Comparison of ENCODE assay signal across 22 mouse cellular contexts in the genomic region with DNA sequence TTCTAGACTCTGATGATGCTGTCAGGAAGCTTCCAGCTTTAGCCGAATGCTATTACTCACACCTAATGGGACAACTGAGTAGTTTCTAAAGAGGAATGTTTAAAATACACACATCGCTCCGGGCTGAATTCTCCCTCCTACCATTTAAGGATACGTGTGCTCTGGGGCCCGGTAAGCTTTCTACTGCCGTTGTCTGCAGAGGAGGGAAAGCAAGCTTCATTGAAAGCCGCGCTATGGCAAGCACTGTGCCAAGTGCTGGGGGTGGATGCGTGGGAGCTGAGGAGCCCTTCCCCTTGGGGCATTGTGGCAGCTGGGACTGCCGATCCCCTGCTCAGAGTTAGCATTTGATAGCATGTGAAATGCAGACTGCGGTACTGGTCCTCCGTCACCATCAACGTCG. TPM values are rescaled to one million over a fixed set of nuclear protein-coding genes. Genes with fewer than 3 reads are reported as not detected.
A peak's percentile ranks its signal among the peaks of the same experiment; 100 is the strongest.
DNase-seq lines count a peak whose midpoint lies in the region; ATAC-seq and TF ChIP-seq lines count a peak whose summit lies in the region.
"Had no signal": no experiment of that assay in that cellular context is flagged by ENCODE, and none has a peak within 500 bp of the region (broad histone marks: within the 10 kb centered on the region; RNA-seq: fewer than 3 reads in every experiment).

No protein-coding gene starts in this region.

- no peak for TF ChIP-seq CTCF in left cerebral cortex, adult 2 months (IDR thresholded peaks at IDR 0.05)
- no peak for TF ChIP-seq CTCF in stomach, postnatal 0 days (IDR thresholded peaks at IDR 0.05; ENCODE audit: low read depth)

- ATAC-seq in intestine, embryonic 14.5 days (replicated peaks; ENCODE audit: low FRiP score, low TSS enrichment, low read depth), result no peak
- ATAC-seq in intestine, embryonic 16.5 days, result no peak
- no peak for ATAC-seq in stomach, postnatal 0 days (ENCODE audit: low FRiP score, low TSS enrichment)
- ATAC-seq: forebrain, postnatal 0 days; inflammation-experienced regulatory T-cells, adult 6 months had no signal

- DNase-seq in intestine, embryonic 14.5 days (ENCODE audit: low spot score), result no peak
- peak; percentile 57 to 64 for DNase-seq in left cerebral cortex, adult 2 months (ENCODE audit: extremely low spot score in 1 of 2, low spot score in 2 of 2)
- no peak for DNase-seq in left cerebral cortex, postnatal 4 days
- DNase-seq in right cerebral cortex, postnatal 25 days, result peak; percentile 51
- no peak for DNase-seq in right cerebral cortex, postnatal 4 days
- no peak for DNase-seq in stomach, postnatal 0 days (ENCODE audit: low spot score)
- DNase-seq in c-Kit-positive CD71-positive TER-119-positive erythroid progenitor cells, embryonic 14.5 days (ENCODE audit: low spot score), result no peak
- DNase-seq: adrenal gland, postnatal 25 days; cerebellum, adult 2 months; forebrain, postnatal 0 days; gastrocnemius, postnatal 10 days; heart, adult 11 months; lung, adult 18-20 months; lung, postnatal 14 days had no signal

- no peak overlapping the region for H3K4me3 ChIP-seq in intestine, embryonic 14.5 days (ENCODE audit: low read depth, low read length)
- no peak overlapping the region for H3K4me3 ChIP-seq in intestine, embryonic 16.5 days (ENCODE audit: low read length)
- H3K4me3 ChIP-seq in left cerebral cortex, adult 2 months, result no peak overlapping the region
- no peak overlapping the region for H3K4me3 ChIP-seq in stomach, postnatal 0 days (ENCODE audit: low read depth, low read length)
- H3K4me3 ChIP-seq: forebrain, embryonic 10.5 days; heart, embryonic 13.5 days; hindbrain, embryonic 13.5 days; kidney, embryonic 15.5 days had no signal

- H3K4me1 ChIP-seq in intestine, embryonic 14.5 days (replicated peaks; ENCODE audit: control insufficient read depth, insufficient read depth, low read length), result peaks cover 4% of the 10 kb centered on the region
- peaks cover 7% of the 10 kb centered on the region; the same call in 1 of the 2 replicates for H3K4me1 ChIP-seq in intestine, embryonic 16.5 days (ENCODE audit: control insufficient read depth, insufficient read depth, low read length)
- H3K4me1 ChIP-seq in stomach, postnatal 0 days (replicated peaks; ENCODE audit: control insufficient read depth, insufficient read depth), result 0 out of 2 replicates have a peak, but pooled peaks cover 2% of the 10 kb centered on the region

- 81% methylated on average over 14 of the region's 14 CpGs for WGBS in intestine, embryonic 14.5 days
- 79% methylated on average over 14 of the region's 14 CpGs for WGBS in intestine, embryonic 16.5 days
- WGBS in stomach, postnatal 0 days, result 77% methylated on average over 14 of the region's 14 CpGs

- peak overlapping the region; percentile 35; the same call in 1 of the 2 replicates for H3K27ac ChIP-seq in intestine, embryonic 14.5 days (ENCODE audit: low read depth)
- H3K27ac ChIP-seq in intestine, embryonic 16.5 days (ENCODE audit: low read length), result no peak overlapping the region
- peak overlapping the region; percentile 47 for H3K27ac ChIP-seq in left cerebral cortex, adult 2 months
- peak overlapping the region; percentile 75 for H3K27ac ChIP-seq in stomach, postnatal 0 days (replicated peaks)
- H3K27ac ChIP-seq: forebrain, embryonic 10.5 days; heart, embryonic 13.5 days; hindbrain, embryonic 13.5 days; kidney, embryonic 15.5 days had no signal

- intact Hi-C loops in left cerebral cortex, adult 2 months (cut with DNase I), result loop anchor here (10.0 kb wide), 1 partner anchor 432 kb away; the partner anchor contains the start of genes Gm49486 and Pick1
- intact Hi-C loops in left cerebral cortex, postnatal 4 days (cut with DNase I), result no loop called here

- H3K9ac ChIP-seq in intestine, embryonic 14.5 days (ENCODE audit: low read length), result no peak overlapping the region
- no peak overlapping the region for H3K9ac ChIP-seq in intestine, embryonic 16.5 days (ENCODE audit: low read depth, low read length)
- H3K9ac ChIP-seq in stomach, postnatal 0 days (ENCODE audit: low read length), result no peak overlapping the region
- H3K9ac ChIP-seq: forebrain, postnatal 0 days; heart, embryonic 13.5 days; hindbrain, embryonic 13.5 days; kidney, embryonic 15.5 days had no signal

- no peaks in the 10 kb centered on the region for H3K9me3 ChIP-seq in intestine, embryonic 14.5 days (ENCODE audit: control insufficient read depth, low read length)
- no peaks in the 10 kb centered on the region for H3K9me3 ChIP-seq in intestine, embryonic 16.5 days (ENCODE audit: control insufficient read depth, low read length)
- H3K9me3 ChIP-seq in stomach, postnatal 0 days (ENCODE audit: control insufficient read depth, low read length), result no peaks in the 10 kb centered on the region
- H3K9me3 ChIP-seq: heart, embryonic 13.5 days; hindbrain, embryonic 13.5 days; kidney, embryonic 15.5 days had no signal

- H3K4me2 ChIP-seq in intestine, embryonic 14.5 days (ENCODE audit: low read length), result no peak overlapping the region
- H3K4me2 ChIP-seq in intestine, embryonic 16.5 days (ENCODE audit: low read depth, low read length), result no peak overlapping the region
- no peak overlapping the region for H3K4me2 ChIP-seq in stomach, postnatal 0 days (replicated peaks; ENCODE audit: low read depth)
- H3K4me2 ChIP-seq: heart, embryonic 13.5 days; hindbrain, embryonic 13.5 days; kidney, embryonic 15.5 days; liver, embryonic 11.5 days had no signal

- H3K27me3 ChIP-seq in intestine, embryonic 14.5 days (replicated peaks; ENCODE audit: control insufficient read depth, insufficient read depth, low read length), result no peaks in the 10 kb centered on the region
- no peaks in the 10 kb centered on the region for H3K27me3 ChIP-seq in intestine, embryonic 16.5 days (replicated peaks; ENCODE audit: control insufficient read depth, insufficient read depth, low read length)
- no peaks in the 10 kb centered on the region for H3K27me3 ChIP-seq in stomach, postnatal 0 days (ENCODE audit: control insufficient read depth, insufficient read depth, low read length)
- H3K27me3 ChIP-seq: CH12.LX; heart, embryonic 13.5 days; hindbrain, embryonic 13.5 days; kidney, embryonic 15.5 days had no signal

- no peak for TF ChIP-seq EP300 in stomach, postnatal 0 days (optimal IDR thresholded peaks at IDR 0.05)

- no peaks in the 10 kb centered on the region for H3K36me3 ChIP-seq in intestine, embryonic 14.5 days (ENCODE audit: control insufficient read depth, insufficient read depth, low read length)
- H3K36me3 ChIP-seq in intestine, embryonic 16.5 days (ENCODE audit: control insufficient read depth, insufficient read depth, low read length), result no peaks in the 10 kb centered on the region
- no peaks in the 10 kb centered on the region for H3K36me3 ChIP-seq in stomach, postnatal 0 days (ENCODE audit: control insufficient read depth, insufficient read depth, low read length)

RNA-seq across cellular contexts. Expression of gene Fam227a, which starts 2.3 kb away (rescaled TPM):
- polyA plus RNA-seq in intestine, embryonic 14.5 days (2014; fragmentation: Nextera tagmentation; extraction: Ambion mirVana), result 1.3 and 1.9 TPM in 2 replicates
- polyA plus RNA-seq in intestine, embryonic 16.5 days (2015; fragmentation: Nextera tagmentation; extraction: Ambion mirVana), result 0.60 and 0.72 TPM in 2 replicates
- total RNA-seq in left cerebral cortex, adult 2 months (2021), result 10 to 100 TPM; 12.9 to 13.6 TPM
- 10 to 100 TPM; 13.5 to 17.2 TPM for total RNA-seq in left cerebral cortex, postnatal 4 days (2021)
- polyA plus RNA-seq in stomach, postnatal 0 days (2015; fragmentation: Nextera tagmentation; extraction: Ambion mirVana), result 0.29 and 0.41 TPM in 2 replicates

RNA-seq across cellular contexts. Expression of gene Cby1, which starts 2.5 kb away (rescaled TPM):
- 36.0 and 39.3 TPM in 2 replicates for polyA plus RNA-seq in intestine, embryonic 14.5 days (2014; fragmentation: Nextera tagmentation; extraction: Ambion mirVana)
- 37.1 and 37.2 TPM in 2 replicates for polyA plus RNA-seq in intestine, embryonic 16.5 days (2015; fragmentation: Nextera tagmentation; extraction: Ambion mirVana)
- total RNA-seq in left cerebral cortex, adult 2 months (2021), result 10 to 100 TPM; 42.6 to 49.4 TPM
- 10 to 100 TPM; 55.6 to 60.1 TPM for total RNA-seq in left cerebral cortex, postnatal 4 days (2021)
- polyA plus RNA-seq in stomach, postnatal 0 days (2015; fragmentation: Nextera tagmentation; extraction: Ambion mirVana), result 30.2 and 31.2 TPM in 2 replicates

RNA-seq across cellular contexts. Expression of gene Tomm22, which starts 14.2 kb away (rescaled TPM):
- 244 and 272 TPM in 2 replicates for polyA plus RNA-seq in intestine, embryonic 14.5 days (2014; fragmentation: Nextera tagmentation; extraction: Ambion mirVana)
- 248 and 288 TPM in 2 replicates for polyA plus RNA-seq in intestine, embryonic 16.5 days (2015; fragmentation: Nextera tagmentation; extraction: Ambion mirVana)
- 10 to 100 TPM; 81.8 to 96.6 TPM for total RNA-seq in left cerebral cortex, adult 2 months (2021)
- total RNA-seq in left cerebral cortex, postnatal 4 days (2021), result 100 to 1,000 TPM; 109 to 110 TPM
- polyA plus RNA-seq in stomach, postnatal 0 days (2015; fragmentation: Nextera tagmentation; extraction: Ambion mirVana), result 186 and 196 TPM in 2 replicates

RNA-seq across cellular contexts. Expression of gene Josd1, which starts 31.3 kb away (rescaled TPM):
- polyA plus RNA-seq in intestine, embryonic 14.5 days (2014; fragmentation: Nextera tagmentation; extraction: Ambion mirVana), result 13.8 and 16.1 TPM in 2 replicates
- polyA plus RNA-seq in intestine, embryonic 16.5 days (2015; fragmentation: Nextera tagmentation; extraction: Ambion mirVana), result 14.1 and 17.0 TPM in 2 replicates
- 10 to 100 TPM; 64.3 to 68.0 TPM for total RNA-seq in left cerebral cortex, adult 2 months (2021)
- total RNA-seq in left cerebral cortex, postnatal 4 days (2021), result 10 to 100 TPM; 31.2 to 32.0 TPM
- polyA plus RNA-seq in stomach, postnatal 0 days (2015; fragmentation: Nextera tagmentation; extraction: Ambion mirVana), result 11.7 and 13.4 TPM in 2 replicates

RNA-seq across cellular contexts. Expression of gene Gtpbp1, which starts 34.2 kb away (rescaled TPM):
- polyA plus RNA-seq in intestine, embryonic 14.5 days (2014; fragmentation: Nextera tagmentation; extraction: Ambion mirVana), result 33.1 and 35.1 TPM in 2 replicates
- polyA plus RNA-seq in intestine, embryonic 16.5 days (2015; fragmentation: Nextera tagmentation; extraction: Ambion mirVana), result 24.5 and 25.3 TPM in 2 replicates
- total RNA-seq in left cerebral cortex, adult 2 months (2021), result 10 to 100 TPM; 54.2 to 58.0 TPM
- 10 to 100 TPM; 62.4 to 62.9 TPM for total RNA-seq in left cerebral cortex, postnatal 4 days (2021)
- 13.3 and 17.1 TPM in 2 replicates for polyA plus RNA-seq in stomach, postnatal 0 days (2015; fragmentation: Nextera tagmentation; extraction: Ambion mirVana)

Comparison
In these comparisons a context has a peak if more than half of its experiments do, and no peak if none do; other contexts are left out.
1. DNase-seq: peak in left cerebral cortex, adult 2 months (2 of 2) and right cerebral cortex, postnatal 25 days (single experiment); none in intestine, embryonic 14.5 days (single experiment), left cerebral cortex, postnatal 4 days (single experiment), right cerebral cortex, postnatal 4 days (single experiment), stomach, postnatal 0 days (single experiment) and c-Kit-positive CD71-positive TER-119-positive erythroid progenitor cells, embryonic 14.5 days (single experiment).